Mouse (Mus musculus) natural killer cell, adult 2 months (primary cell): ENCODE measurements around the gene Ankrd13a.

Source experiments
- DNase-seq, 2 experiments: peaks; one replicate each; pipeline ENCODE4 v3.0.0; 2022; ENCODE audit warnings: low spot score in 2 of 2

Gene Ankrd13a

GRCm38 (mm10) chr5:114774403-114775051, at the start of gene Ankrd13a:
Ankrd13a (plus strand) TSS chr5:114774677.
- peak; percentile 89 to 93 for DNase-seq

GRCm38 (mm10) chr5:114728160-114728559, 46.3 kb upstream of the Ankrd13a start:
- DNase-seq, result no peak

GRCm38 (mm10) chr5:114730129-114730528, 44.3 kb upstream of the Ankrd13a start:
- no peak for DNase-seq

DNA sequence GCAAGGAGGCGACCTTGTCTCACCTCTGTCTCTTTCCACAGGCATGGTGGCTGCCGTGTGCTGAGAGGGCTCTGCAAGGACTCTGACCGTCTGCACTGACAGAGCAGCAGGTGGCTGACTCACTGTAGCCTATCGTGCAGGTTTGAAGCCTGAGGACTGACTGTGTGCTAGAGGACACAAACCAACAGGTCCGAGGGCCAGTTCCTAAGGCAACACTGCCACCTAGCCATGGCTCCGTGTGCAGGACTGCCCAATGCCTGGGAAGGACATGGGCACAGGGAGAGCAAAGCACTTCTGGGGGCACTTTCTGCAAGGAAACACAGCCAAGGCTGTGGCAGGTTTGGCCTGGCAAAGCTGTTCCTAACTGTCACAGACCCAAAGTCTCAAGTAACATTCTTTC, 43.0 kb upstream of the Ankrd13a start:
- no peak for DNase-seq

- no peak for DNase-seq
Observed at GRCm38 (mm10) chr5:114731969-114732368, 42.5 kb upstream of the Ankrd13a start.

DNA sequence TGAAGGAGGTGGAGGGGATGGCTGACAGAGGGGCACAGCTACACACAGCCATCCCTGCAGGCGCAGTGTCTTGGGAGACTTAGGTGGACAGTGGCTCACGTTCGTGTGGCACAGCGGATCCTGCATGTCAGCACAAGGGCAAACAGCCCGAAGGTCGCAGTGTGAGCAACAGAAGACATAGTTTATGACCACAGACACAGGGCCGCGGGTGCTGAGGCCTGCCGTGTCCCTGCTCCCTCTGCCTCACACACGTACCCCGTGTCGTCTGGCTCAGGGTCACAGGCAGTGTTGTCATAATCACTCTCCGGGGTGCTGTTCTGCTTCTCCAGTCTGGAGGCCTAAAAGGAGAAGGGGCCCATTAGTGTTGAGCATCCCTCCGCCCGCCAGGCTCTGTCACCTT, 40.9 kb upstream of the Ankrd13a start:
- no peak for DNase-seq

GRCm38 (mm10) chr5:114737090-114737887, 37.2 kb upstream of the Ankrd13a start:
- DNase-seq, result no peak

DNA sequence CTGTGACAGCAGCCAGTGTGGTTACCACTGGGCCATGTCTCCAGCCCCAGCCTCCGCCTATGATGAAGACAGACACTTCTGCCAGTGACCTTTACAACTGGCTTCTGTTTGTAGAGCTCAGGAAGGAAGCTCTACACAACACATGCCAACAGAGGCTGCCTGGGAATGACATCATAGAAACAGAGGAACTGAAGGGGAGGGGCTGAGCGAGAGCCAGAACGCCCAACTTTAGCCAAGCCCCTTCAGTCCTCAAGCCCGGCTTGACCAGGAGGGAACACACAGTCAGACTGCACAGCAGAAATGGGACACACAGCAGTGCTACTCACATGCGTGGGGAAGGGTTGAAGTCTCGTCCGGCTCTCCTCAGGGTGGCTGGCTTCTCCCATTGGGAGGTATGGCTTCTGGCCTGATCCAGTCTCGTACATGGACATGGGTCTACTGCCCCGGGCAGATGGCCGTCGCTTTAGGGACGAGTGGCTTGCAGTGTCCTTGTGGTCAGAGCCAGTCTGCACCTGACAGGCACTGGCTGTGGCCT, 35.7 kb upstream of the Ankrd13a start:
- no peak for DNase-seq

GRCm38 (mm10) chr5:114740595-114740994, 33.9 kb upstream of the Ankrd13a start:
- no peak for DNase-seq

- no peak for DNase-seq
Observed at GRCm38 (mm10) chr5:114742572-114742971, 31.9 kb upstream of the Ankrd13a start.

DNA sequence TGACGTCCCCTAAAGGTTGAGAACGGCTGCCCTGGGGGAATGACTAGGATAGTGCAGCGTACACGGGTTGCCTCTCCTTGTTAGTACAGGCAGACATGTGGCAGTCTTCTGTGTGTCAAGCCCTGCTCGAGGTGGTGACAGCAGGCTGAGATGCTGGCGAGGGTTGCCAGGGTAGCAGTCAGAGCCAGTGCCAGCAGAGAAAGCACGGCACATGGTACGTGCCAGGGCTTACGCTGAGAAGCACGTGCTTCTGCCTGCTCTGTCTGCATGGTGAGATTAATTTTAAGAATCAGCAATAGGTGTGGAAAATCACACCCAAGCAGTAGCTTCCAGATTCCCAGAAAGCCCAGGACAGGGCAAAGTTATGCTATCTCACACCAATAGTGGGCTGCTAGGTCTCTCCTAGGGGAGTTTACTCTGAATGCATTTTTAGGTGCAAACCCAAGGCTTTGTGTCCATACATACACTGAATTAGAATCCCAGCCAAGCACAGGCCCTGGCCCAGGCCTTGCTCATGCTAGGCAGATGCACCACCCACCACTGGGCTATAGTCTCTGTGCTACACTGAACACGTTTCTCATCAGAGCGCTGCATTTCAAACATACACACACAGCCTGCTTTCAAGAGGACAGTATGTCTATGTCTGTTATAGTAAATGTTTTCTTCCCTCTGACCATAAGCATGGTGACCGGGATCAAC, 31.3 kb upstream of the Ankrd13a start:
- DNase-seq, result no peak

- no peak for DNase-seq
Observed at GRCm38 (mm10) chr5:114743697-114744090, 30.8 kb upstream of the Ankrd13a start.

DNA sequence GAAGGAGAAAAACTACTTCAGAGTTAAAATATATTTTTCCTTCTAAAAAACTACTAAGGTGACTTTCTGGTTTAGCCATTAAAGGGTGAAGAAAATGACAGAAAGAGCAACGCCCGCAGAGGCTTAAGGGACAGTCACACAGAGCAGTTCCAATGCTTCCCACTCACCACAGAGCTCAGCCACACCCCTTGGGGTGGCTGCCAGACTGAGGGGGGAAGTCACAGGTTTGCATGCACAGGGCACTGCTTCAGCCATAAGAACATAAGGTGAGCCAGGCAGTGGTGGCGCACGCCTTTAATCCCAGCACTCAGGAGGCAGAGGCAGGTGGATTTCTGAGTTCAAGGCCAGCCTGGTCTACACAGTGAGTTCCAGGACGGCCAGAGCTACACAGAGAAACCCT, 28.9 kb upstream of the Ankrd13a start:
- DNase-seq, result no peak

DNA sequence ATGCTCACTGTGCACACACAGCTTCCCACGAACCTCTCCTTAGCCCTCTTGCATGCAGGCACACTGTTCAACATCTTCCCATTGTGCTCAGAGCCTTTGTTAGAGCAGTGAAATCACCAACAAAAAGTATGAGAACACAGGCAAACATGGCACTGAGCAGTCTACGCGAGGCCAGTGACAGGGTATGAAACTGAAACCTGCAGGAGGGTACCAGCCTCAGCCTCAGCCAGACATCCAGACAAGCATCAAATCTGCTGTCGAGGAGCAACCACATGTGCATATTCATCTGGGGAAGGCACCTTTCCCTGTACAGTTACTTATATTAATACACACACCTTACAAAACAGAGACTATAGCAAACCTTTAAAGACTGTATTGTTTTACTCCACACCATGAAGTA, 27.6 kb upstream of the Ankrd13a start:
- DNase-seq, result no peak

DNA sequence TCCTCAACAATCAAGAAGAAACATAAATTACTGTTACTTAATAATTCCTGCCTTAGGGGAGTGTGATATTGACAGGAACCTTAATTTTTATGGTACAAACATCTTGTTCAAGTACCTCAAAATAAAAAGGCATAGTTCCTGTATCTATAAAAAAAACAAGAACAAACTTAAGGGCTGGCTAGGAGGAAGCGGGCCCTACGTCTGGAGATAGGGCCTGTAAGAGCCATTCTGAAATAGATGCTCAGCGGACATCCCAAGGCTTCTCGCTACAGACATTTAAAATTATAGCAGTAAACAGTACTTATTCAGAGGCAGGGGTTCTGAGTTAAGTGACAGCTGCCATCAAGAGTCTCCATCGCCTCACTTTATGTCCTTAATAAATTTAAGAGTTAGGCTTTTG, 27.0 kb upstream of the Ankrd13a start:
- DNase-seq, result no peak

- DNase-seq, result no peak
Observed at GRCm38 (mm10) chr5:114750325-114750724, 24.2 kb upstream of the Ankrd13a start.

GRCm38 (mm10) chr5:114752397-114752796, 22.1 kb upstream of the Ankrd13a start:
- no peak for DNase-seq

GRCm38 (mm10) chr5:114753384-114753783, 21.1 kb upstream of the Ankrd13a start:
- DNase-seq, result no peak

GRCm38 (mm10) chr5:114759536-114760090, 14.9 kb upstream of the Ankrd13a start:
- no peak for DNase-seq

GRCm38 (mm10) chr5:114761980-114762379, 12.5 kb upstream of the Ankrd13a start:
- DNase-seq, result no peak

DNA sequence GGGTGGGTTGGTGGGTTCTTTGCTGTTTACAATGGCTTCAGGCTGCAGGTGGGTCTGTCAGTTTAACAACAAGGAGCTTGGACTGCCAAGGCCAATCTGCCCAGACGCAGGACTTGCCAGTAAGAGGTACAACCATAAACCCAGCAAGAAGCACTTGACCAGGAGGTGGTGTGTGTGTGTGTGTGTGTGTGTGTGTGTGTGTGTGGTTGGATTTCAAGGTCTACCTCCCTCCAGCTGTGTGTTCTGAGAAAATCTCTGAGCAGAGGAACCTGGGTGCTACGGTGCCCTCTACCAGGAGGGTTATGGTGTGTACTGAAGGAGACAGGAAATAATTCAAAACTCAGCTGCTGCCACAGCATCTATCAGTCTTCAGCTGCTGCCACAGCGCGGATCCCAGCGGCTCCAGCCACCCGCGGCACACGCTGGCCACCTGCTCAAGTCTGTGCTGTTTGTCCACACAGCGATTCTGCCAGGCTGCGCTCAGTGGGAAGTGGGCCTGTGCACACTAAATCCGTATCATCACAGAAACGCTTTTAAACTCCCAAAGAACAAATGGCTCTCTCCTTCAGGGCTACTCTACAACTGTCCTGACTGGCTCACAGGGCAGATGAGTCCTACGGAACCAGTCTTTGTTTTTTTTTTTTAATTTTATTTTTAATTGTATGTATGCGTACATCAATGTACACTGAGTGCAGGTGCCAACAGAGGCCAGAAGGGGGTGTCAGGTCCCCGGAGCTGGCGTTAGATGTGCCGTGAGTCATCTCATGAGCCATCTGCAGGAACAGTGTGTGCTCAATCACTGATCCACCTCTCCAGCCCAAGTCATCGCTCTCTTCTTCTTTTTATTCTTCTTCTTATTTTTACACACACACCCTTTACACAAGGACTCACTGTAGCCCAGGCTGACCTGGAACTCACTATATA, 9.4 kb upstream of the Ankrd13a start:
- no peak for DNase-seq
